In the genomic region with DNA sequence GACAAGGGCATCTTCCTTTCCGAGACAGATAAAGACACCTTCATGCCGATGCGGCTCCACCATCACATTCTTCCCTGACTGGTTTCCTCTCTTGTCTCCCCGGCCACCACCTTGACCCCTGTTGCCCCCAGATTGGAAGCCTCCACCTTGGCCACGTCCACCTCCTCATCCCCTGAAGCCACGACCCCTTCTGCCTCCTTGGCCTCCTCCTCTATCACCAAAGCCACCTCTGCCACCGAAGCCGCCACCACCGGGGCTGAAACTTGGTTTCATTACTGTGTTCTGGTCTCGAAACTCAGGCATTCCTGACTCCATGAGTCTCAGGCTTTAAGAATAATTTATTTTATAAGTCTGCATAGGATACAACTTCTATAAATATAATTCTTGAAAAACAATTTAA, we compare ENCODE assay signal across 6 mouse cellular contexts. TPM values are rescaled to one million over a fixed set of nuclear protein-coding genes. Genes with fewer than 3 reads are reported as not detected.
DNase-seq lines count a peak whose midpoint lies in the region; ATAC-seq and TF ChIP-seq lines count a peak whose summit lies in the region.
"Not testable (repeated sequence)": the region's sequence is repeated elsewhere in the genome, so short reads cannot be mapped to it uniquely, and the experiment has no call there.

No protein-coding gene starts in this region.

- H3K4me1 ChIP-seq in liver, postnatal 0 days (ENCODE audit: insufficient read depth) = not testable (repeated sequence)

- DNase-seq in cerebellum, postnatal 14 days = peak; percentile 36 to 63
- peak; percentile 4 for DNase-seq in gastrocnemius, postnatal 10 days
- DNase-seq in kidney, postnatal 10 days = peak; percentile 5
- peak; percentile 5 for DNase-seq in liver, postnatal 0 days
- DNase-seq in testis, postnatal 10 days (ENCODE audit: low spot score) = peak; percentile 49
- peak; percentile 0 for DNase-seq in thymus, postnatal 25 days

- not testable (repeated sequence) for H3K36me3 ChIP-seq in liver, postnatal 0 days (replicated peaks; ENCODE audit: insufficient read depth, low read length)

- not testable (repeated sequence) for TF ChIP-seq EP300 in liver, postnatal 0 days (IDR thresholded peaks at IDR 0.05; ENCODE audit: low read depth)

- TF ChIP-seq CTCF in liver, postnatal 0 days (IDR thresholded peaks at IDR 0.05; ENCODE audit: low read depth) = not testable (repeated sequence)

- not testable (repeated sequence) for H3K27me3 ChIP-seq in liver, postnatal 0 days (ENCODE audit: insufficient read depth, low read length)

- not testable (repeated sequence) for H3K9ac ChIP-seq in liver, postnatal 0 days (replicated peaks)

- 80% methylated on average over 10 of the region's 10 CpGs for WGBS in liver, postnatal 0 days (ENCODE audit: insufficient replicate concordance)

- not testable (repeated sequence) for H3K27ac ChIP-seq in liver, postnatal 0 days (ENCODE audit: low read depth)

- H3K4me3 ChIP-seq in liver, postnatal 0 days (ENCODE audit: low read depth, low read length) = not testable (repeated sequence)

- H3K4me2 ChIP-seq in liver, postnatal 0 days (ENCODE audit: low read depth, low read length) = not testable (repeated sequence)

- not testable (repeated sequence) for ATAC-seq in liver, postnatal 0 days

- H3K9me3 ChIP-seq in liver, postnatal 0 days (ENCODE audit: low read length) = not testable (repeated sequence)

RNA-seq across cellular contexts. Expression of gene Dynlt1a, which starts 38.0 kb away (rescaled TPM):
- total RNA-seq in gastrocnemius, postnatal 10 days (2021) = 1 to 10 TPM; 2.1 to 2.3 TPM
- 2.9 and 3.0 TPM in 2 replicates for polyA plus RNA-seq in liver, postnatal 0 days (2015; fragmentation: Nextera tagmentation; extraction: Ambion mirVana)
